Mouse (Mus musculus): ENCODE measurements around the gene Gfi1b. TPM values are rescaled to one million over a fixed set of nuclear protein-coding genes. Genes with fewer than 3 reads are reported as not detected.

Gene Gfi1b
- polyA plus RNA-seq, 1 experiment from 2014 or later, result 0.67 TPM

DNA sequence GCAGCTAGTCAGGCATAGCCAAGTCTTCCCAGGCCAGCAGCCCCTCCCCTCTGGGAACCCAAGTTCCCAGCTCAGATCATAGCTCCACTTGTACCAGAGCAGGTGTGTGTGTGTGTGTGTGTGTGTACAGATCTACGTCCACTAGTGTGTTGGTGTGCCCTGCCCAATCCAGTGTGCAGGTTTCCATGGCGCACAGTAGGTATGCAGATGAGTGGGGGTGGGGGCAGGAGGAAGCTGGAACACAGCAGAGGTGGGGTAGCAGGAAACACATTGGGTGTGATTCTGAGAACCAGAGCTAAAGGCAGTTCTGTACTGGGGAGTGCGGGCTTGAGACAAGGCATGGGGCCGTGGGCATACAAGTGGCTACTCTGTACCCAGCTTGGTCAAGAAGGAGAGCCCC is 57.4 kb downstream of the Gfi1b start:
- Histone ChIP-seq H3K27me3 (no peaks in the 10 kb centered on the region), H3K9me3 (no peaks in the 10 kb centered on the region), H3K9ac (replicated peaks) (no peak overlapping the region), H3K27ac (no peak overlapping the region), H3K4me2 (replicated peaks) (no peak overlapping the region), H3K36me3 (peaks cover 37% of the 10 kb centered on the region), H3K4me3 (replicated peaks) (no peak overlapping the region), H3K4me1 (replicated peaks) (no peaks in the 10 kb centered on the region)
- WGBS, result 92% methylated on average over 4 of the region's 4 CpGs
- ATAC-seq, result no peak

GRCm38 (mm10) chr2:28563830-28564229 is 58.0 kb downstream of the Gfi1b start:
- Histone ChIP-seq H3K4me2 (replicated peaks) (no peak overlapping the region), H3K27me3 (no peaks in the 10 kb centered on the region), H3K36me3 (peaks cover 32% of the 10 kb centered on the region), H3K9ac (replicated peaks) (no peak overlapping the region), H3K9me3 (no peaks in the 10 kb centered on the region), H3K27ac (no peak overlapping the region), H3K4me1 (replicated peaks) (no peaks in the 10 kb centered on the region), H3K4me3 (replicated peaks) (no peak overlapping the region)
- ATAC-seq, result no peak

- Histone ChIP-seq H3K4me1 (replicated peaks) (no peaks in the 10 kb centered on the region), H3K36me3 (peaks cover 26% of the 10 kb centered on the region), H3K9ac (replicated peaks) (no peak within 1 kb of the TSS), H3K4me3 (replicated peaks) (no peak within 1 kb of the TSS), H3K27ac (no peak within 1 kb of the TSS), H3K9me3 (no peaks in the 10 kb centered on the region), H3K4me2 (replicated peaks) (no peak within 1 kb of the TSS), H3K27me3 (no peaks in the 10 kb centered on the region)
- 75% methylated on average over 6 of the region's 6 CpGs for WGBS
- no peak for ATAC-seq
Measured at GRCm38 (mm10) chr2:28563303-28563702, 58.5 kb downstream of the Gfi1b start, which contains the start of gene Cel. Gene Cel (minus strand): TSS chr2:28563403.

Small RNAs within 50 kb of the gene (microRNA-seq; reads per million reads assigned to microRNA genes)
- not detected for gene Gm22824

Other genes starting within 250 kb of the Gfi1b start
- 10.7 and 11.8 TPM in 2 replicates for gene Ppp1r26, start 175.2 kb downstream of the Gfi1b start, polyA plus RNA-seq (2015; fragmentation: Nextera tagmentation; extraction: Ambion mirVana)
- 0.85 and 1.3 TPM in 2 replicates for gene 1700007K13Rik, start 155.7 kb downstream of the Gfi1b start, polyA plus RNA-seq (2015; fragmentation: Nextera tagmentation; extraction: Ambion mirVana)
- gene Mrps2, start 153.9 kb downstream of the Gfi1b start, polyA plus RNA-seq (2015; fragmentation: Nextera tagmentation; extraction: Ambion mirVana), result 50.1 and 52.3 TPM in 2 replicates
- gene Gbgt1, start 125.1 kb downstream of the Gfi1b start, polyA plus RNA-seq (2015; fragmentation: Nextera tagmentation; extraction: Ambion mirVana), result 0.54 and 1.4 TPM in 2 replicates
- gene Gm10134, start 115.9 kb downstream of the Gfi1b start, polyA plus RNA-seq (2015; fragmentation: Nextera tagmentation; extraction: Ambion mirVana), result 1.0 and 1.5 TPM in 2 replicates
- gene Ralgds, start 108.9 kb downstream of the Gfi1b start, polyA plus RNA-seq (2015; fragmentation: Nextera tagmentation; extraction: Ambion mirVana), result 70.8 and 82.0 TPM in 2 replicates
- 0.07 and 0.13 TPM in 2 replicates for gene Cel, start 58.6 kb downstream of the Gfi1b start, polyA plus RNA-seq (2015; fragmentation: Nextera tagmentation; extraction: Ambion mirVana)
- gene Gtf3c5, start 38.2 kb downstream of the Gfi1b start, polyA plus RNA-seq (2015; fragmentation: Nextera tagmentation; extraction: Ambion mirVana), result 51.0 and 51.6 TPM in 2 replicates
- gene Tsc1, start 19.2 kb upstream of the Gfi1b start, polyA plus RNA-seq (2015; fragmentation: Nextera tagmentation; extraction: Ambion mirVana), result 37.1 and 38.4 TPM in 2 replicates
- gene Spaca9, start 77.7 kb upstream of the Gfi1b start, polyA plus RNA-seq (2015; fragmentation: Nextera tagmentation; extraction: Ambion mirVana), result 1.1 and 1.6 TPM in 2 replicates
- gene Ak8, start 78.2 kb upstream of the Gfi1b start, polyA plus RNA-seq (2015; fragmentation: Nextera tagmentation; extraction: Ambion mirVana), result 2.2 and 2.6 TPM in 2 replicates
- 21.3 and 22.0 TPM in 2 replicates for gene Gtf3c4, start 218.4 kb upstream of the Gfi1b start, polyA plus RNA-seq (2015; fragmentation: Nextera tagmentation; extraction: Ambion mirVana)
- gene Ddx31, start 218.4 kb upstream of the Gfi1b start, polyA plus RNA-seq (2015; fragmentation: Nextera tagmentation; extraction: Ambion mirVana), result 14.1 and 16.9 TPM in 2 replicates